Comparison of ENCODE assay signal across 11 mouse cellular contexts in genomic region chr5:106365094-106365493, GRCm38 (mm10).
DNase-seq lines count a peak whose midpoint lies in the region; ATAC-seq and TF ChIP-seq lines count a peak whose summit lies in the region.
"Had no signal": no experiment of that assay in that cellular context is flagged by ENCODE, and none has a peak within 500 bp of the region (broad histone marks: within the 10 kb centered on the region; RNA-seq: fewer than 3 reads in every experiment).

No protein-coding gene starts in this region.

- TF ChIP-seq CTCF in heart, postnatal 0 days (IDR thresholded peaks at IDR 0.05; ENCODE audit: low read depth) = peak; percentile 32; the same call in 1 of the 2 replicates

- no peak overlapping the region for H3K4me3 ChIP-seq in heart, postnatal 0 days (ENCODE audit: low read depth, low read length)
- no peak overlapping the region for H3K4me3 ChIP-seq in midbrain, embryonic 12.5 days
- no peak overlapping the region for H3K4me3 ChIP-seq in midbrain, embryonic 16.5 days (ENCODE audit: low read depth, low read length)
- H3K4me3 ChIP-seq: erythroblast, embryonic 14.5 days; hindbrain, embryonic 15.5 days; limb, embryonic 15.5 days had no signal

- DNase-seq in heart, postnatal 0 days (ENCODE audit: low spot score) = no peak
- no peak for DNase-seq in heart, adult 11 months
- peak; percentile 35 to 60 for DNase-seq in cerebellum, postnatal 14 days
- peak; percentile 38 for DNase-seq in retina, postnatal 7 days (ENCODE audit: low read depth, low spot score)
- no peak for DNase-seq in ovary, postnatal 36 days (ENCODE audit: low spot score)
- DNase-seq in urinary bladder, postnatal 36 days (ENCODE audit: low spot score in 2 of 2) = no peak

- no peak overlapping the region for H3K4me2 ChIP-seq in heart, postnatal 0 days (ENCODE audit: low read depth, low read length)
- H3K4me2 ChIP-seq in midbrain, embryonic 12.5 days (replicated peaks) = no peak overlapping the region
- H3K4me2 ChIP-seq in midbrain, embryonic 16.5 days (ENCODE audit: low read length) = no peak overlapping the region
- H3K4me2 ChIP-seq: hindbrain, embryonic 15.5 days; limb, embryonic 15.5 days had no signal

- WGBS in heart, postnatal 0 days = 43% methylated on average over 8 of the region's 8 CpGs
- WGBS in midbrain, embryonic 12.5 days = 43% methylated on average over 8 of the region's 8 CpGs
- WGBS in midbrain, embryonic 16.5 days = 45% methylated on average over 8 of the region's 8 CpGs

- no peak overlapping the region for H3K9ac ChIP-seq in heart, postnatal 0 days (replicated peaks; ENCODE audit: low read depth, low read length)
- H3K9ac ChIP-seq in midbrain, embryonic 12.5 days (replicated peaks) = no peak overlapping the region
- H3K9ac ChIP-seq in midbrain, embryonic 16.5 days (ENCODE audit: low read depth, low read length) = no peak overlapping the region
- H3K9ac ChIP-seq: hindbrain, embryonic 15.5 days; limb, embryonic 15.5 days had no signal

- H3K27me3 ChIP-seq in heart, postnatal 0 days (ENCODE audit: control insufficient read depth, insufficient read depth, low read length) = no peaks in the 10 kb centered on the region
- H3K27me3 ChIP-seq in midbrain, embryonic 12.5 days = peaks cover 14% of the 10 kb centered on the region
- no peaks in the 10 kb centered on the region for H3K27me3 ChIP-seq in midbrain, embryonic 16.5 days (ENCODE audit: control insufficient read depth, insufficient read depth, low read depth, low read length)
- H3K27me3 ChIP-seq: hindbrain, embryonic 15.5 days; limb, embryonic 15.5 days had no signal

- H3K9me3 ChIP-seq in heart, postnatal 0 days (replicated peaks; ENCODE audit: control insufficient read depth, low read length) = no peaks in the 10 kb centered on the region
- 0 out of 2 replicates have a peak, but pooled peaks cover 2% of the 10 kb centered on the region for H3K9me3 ChIP-seq in midbrain, embryonic 12.5 days
- peaks cover 3% of the 10 kb centered on the region for H3K9me3 ChIP-seq in midbrain, embryonic 16.5 days (replicated peaks; ENCODE audit: control insufficient read depth, low read length, poor library complexity, severe bottlenecking)
- H3K9me3 ChIP-seq: hindbrain, embryonic 15.5 days; limb, embryonic 15.5 days had no signal

- no peak overlapping the region for H3K27ac ChIP-seq in heart, postnatal 0 days (ENCODE audit: low read depth)
- no peak overlapping the region for H3K27ac ChIP-seq in midbrain, embryonic 12.5 days (replicated peaks)
- H3K27ac ChIP-seq in midbrain, embryonic 16.5 days (ENCODE audit: low read length) = no peak overlapping the region
- H3K27ac ChIP-seq: hindbrain, embryonic 15.5 days; limb, embryonic 15.5 days had no signal

- H3K36me3 ChIP-seq in heart, postnatal 0 days (replicated peaks; ENCODE audit: control insufficient read depth, insufficient read depth, low read length) = no peaks in the 10 kb centered on the region
- H3K36me3 ChIP-seq in midbrain, embryonic 12.5 days = no peaks in the 10 kb centered on the region
- no peaks in the 10 kb centered on the region for H3K36me3 ChIP-seq in midbrain, embryonic 16.5 days (ENCODE audit: control insufficient read depth, insufficient read depth, low read length)
- H3K36me3 ChIP-seq: hindbrain, embryonic 15.5 days; limb, embryonic 15.5 days had no signal

- H3K4me1 ChIP-seq in heart, postnatal 0 days (ENCODE audit: control insufficient read depth, insufficient read depth) = no peaks in the 10 kb centered on the region
- H3K4me1 ChIP-seq in midbrain, embryonic 12.5 days = peaks cover 10% of the 10 kb centered on the region; the same call in 1 of the 2 replicates
- H3K4me1 ChIP-seq in midbrain, embryonic 16.5 days (ENCODE audit: control insufficient read depth, insufficient read depth, low read length) = peaks cover 3% of the 10 kb centered on the region; the same call in 1 of the 2 replicates
- H3K4me1 ChIP-seq: hindbrain, embryonic 15.5 days; limb, embryonic 15.5 days had no signal

- TF ChIP-seq EP300 in heart, postnatal 0 days (IDR thresholded peaks at IDR 0.05; ENCODE audit: low read depth) = no peak

- ATAC-seq in heart, postnatal 0 days (ENCODE audit: insufficient read depth, low read depth) = no peak
- ATAC-seq in midbrain, embryonic 12.5 days (ENCODE audit: low FRiP score, low read depth) = 0 out of 2 replicates have a peak, but pooled peaks have one; percentile 38
- no peak for ATAC-seq in midbrain, embryonic 16.5 days

Comparison
In these comparisons a context has a peak if more than half of its experiments do, and no peak if none do; other contexts are left out.
1. DNase-seq: peak in cerebellum, postnatal 14 days (2 of 2) and retina, postnatal 7 days (single experiment); none in heart, postnatal 0 days (single experiment), heart, adult 11 months (single experiment), ovary, postnatal 36 days (single experiment) and urinary bladder, postnatal 36 days (0 of 2).